Mouse (Mus musculus): Measurements from ENCODE around the gene Tmem115.

The Tmem115 gene

GRCm38 (mm10) chr9:107533791-107534407 lies at the start of gene Tmem115:
Gene Tmem115, plus strand, starts transcription at chr9:107533945.
- DNase-seq: peak; percentile 92 to 98

DNA sequence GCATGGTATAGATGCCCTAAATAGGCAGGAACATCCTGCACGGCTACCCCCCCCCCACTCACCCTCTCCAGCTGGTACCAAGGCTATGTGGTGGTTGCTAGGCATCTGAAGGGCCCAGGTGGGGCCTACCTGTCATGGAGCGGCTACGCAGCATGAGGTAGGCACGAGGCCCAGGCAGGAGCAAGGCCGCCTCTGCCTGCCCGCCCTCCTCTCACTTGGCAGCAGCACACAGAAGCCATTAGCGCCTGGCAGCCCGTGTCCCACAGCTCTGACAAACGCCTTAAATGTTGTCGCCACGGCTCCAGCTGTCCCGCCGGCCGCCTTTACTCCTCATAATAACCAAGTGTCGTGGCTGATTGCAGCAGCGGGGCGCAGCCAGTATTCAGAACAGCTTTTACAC lies 49.4 kb upstream of the Tmem115 start:
- no peak for DNase-seq

GRCm38 (mm10) chr9:107484766-107485165 lies 49.0 kb upstream of the Tmem115 start:
- no peak for DNase-seq

GRCm38 (mm10) chr9:107486086-107486485 lies 47.7 kb upstream of the Tmem115 start:
- no peak for DNase-seq

- peak; percentile 67 to 83 for DNase-seq
Measured at GRCm38 (mm10) chr9:107486507-107487225, 47.1 kb upstream of the Tmem115 start.

GRCm38 (mm10) chr9:107490146-107490545 lies 43.6 kb upstream of the Tmem115 start:
- DNase-seq: no peak

DNA sequence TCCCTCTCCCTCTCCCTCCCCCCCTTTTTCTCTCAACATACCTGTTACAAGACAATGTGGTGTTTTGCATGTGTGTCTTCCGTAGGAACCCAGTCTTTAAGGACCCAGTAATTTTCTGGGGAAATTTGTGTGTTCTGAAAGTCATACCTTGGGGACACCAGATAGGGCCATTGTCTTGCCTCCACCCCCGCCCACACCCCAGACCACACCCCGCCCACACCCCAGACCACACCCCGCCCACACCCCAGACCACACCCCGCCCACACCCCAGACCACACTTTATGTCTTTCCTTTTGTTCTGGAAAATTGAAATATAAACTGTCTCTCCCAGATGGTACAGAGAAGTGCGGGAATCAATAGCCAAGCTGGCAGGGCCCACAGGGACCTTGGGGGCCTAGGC lies 43.1 kb upstream of the Tmem115 start:
- DNase-seq: no peak

- DNase-seq: no peak
Measured at GRCm38 (mm10) chr9:107493511-107493910, 40.2 kb upstream of the Tmem115 start.

- no peak for DNase-seq
Measured at GRCm38 (mm10) chr9:107494238-107494637, 39.5 kb upstream of the Tmem115 start.

DNA sequence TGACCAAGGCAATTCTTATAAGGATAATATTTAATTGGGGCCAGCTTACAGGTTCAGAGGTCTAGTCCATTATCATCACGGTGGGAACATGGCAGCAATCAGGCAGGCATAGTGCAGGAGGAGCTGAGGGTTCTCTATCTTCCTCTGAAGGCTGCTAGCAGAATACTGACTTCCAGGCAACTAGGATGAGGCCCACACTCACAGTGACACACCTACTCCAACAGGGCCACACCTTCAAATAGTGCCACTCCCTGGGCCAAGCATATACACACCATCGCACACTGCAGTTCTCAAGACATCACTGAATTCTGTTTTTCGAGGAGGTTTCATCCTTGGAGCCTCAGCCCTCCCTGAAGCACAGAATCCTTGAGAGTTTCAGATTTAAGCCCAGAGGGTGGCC lies 37.4 kb upstream of the Tmem115 start:
- DNase-seq: no peak

DNA sequence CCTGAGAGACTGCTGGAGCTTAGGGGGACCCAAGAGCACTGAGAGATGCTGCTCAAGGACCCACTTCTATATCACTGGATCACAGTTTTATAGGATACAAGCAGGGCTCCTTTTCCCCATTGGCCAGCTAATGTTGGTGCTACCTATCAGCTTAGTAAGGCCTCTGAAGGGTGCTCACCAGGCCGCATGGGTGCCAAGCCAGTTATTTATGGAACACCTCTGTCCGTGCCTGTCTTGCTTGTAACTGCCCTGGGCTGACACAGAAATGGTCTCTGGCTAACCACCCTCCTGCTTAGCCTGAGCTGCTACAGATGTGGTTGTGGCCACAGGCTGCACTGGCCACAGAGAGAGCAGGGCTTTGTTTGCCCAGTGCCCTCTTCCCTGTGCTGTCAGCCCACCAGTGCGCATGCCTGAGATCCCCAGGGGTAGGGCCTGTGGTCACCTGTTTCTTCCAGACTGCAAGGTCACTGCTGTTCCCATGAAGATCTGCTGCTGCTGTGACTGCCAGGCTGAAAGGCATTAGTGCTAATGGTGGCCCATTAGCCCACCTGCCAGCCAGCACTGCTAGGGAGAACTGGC lies 32.9 kb upstream of the Tmem115 start:
- DNase-seq: no peak

DNA sequence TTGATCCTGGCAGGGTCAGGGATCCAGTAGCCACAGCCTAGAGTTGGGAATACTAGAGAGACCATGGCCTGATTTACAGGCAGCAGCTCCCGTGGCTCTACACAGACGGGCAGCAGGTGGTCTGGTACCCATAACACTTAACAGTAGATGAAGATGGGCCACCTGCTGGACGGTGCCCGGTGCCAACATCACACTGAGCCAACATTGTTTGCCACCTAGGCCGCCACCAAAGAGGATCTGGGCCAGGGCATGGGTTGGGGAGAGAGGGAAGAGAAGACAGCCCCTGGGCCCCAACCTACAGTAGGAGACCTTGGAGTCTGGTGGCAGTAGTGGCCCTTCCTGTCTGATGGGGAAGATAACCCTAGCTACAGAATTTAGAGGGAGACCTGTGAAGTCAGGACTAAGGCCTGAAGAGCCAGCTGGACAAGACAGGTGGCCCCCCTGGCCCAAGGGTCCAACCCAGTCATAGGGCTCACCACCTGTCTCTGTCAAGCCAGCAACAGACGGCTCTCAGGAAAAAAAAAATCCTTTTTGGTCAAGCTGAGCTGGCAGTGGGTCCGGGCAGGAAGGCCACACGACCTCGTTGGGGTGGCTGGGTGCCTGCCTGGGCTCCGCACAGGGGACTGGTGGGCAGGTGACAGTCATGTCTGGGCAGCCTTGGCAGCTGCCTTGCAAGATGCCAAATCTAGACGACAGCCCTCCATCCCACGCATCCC lies 31.5 kb upstream of the Tmem115 start:
- DNase-seq: no peak

- DNase-seq: no peak
Measured at GRCm38 (mm10) chr9:107504662-107505537, 28.8 kb upstream of the Tmem115 start.

- no peak for DNase-seq
Measured at GRCm38 (mm10) chr9:107508266-107508665, 25.5 kb upstream of the Tmem115 start.

- DNase-seq: no peak
Measured at GRCm38 (mm10) chr9:107510384-107511100, 23.2 kb upstream of the Tmem115 start.

GRCm38 (mm10) chr9:107511436-107511835 lies 22.3 kb upstream of the Tmem115 start:
- DNase-seq: no peak

- no peak for DNase-seq
Measured at GRCm38 (mm10) chr9:107512326-107512725, 21.4 kb upstream of the Tmem115 start.

DNA sequence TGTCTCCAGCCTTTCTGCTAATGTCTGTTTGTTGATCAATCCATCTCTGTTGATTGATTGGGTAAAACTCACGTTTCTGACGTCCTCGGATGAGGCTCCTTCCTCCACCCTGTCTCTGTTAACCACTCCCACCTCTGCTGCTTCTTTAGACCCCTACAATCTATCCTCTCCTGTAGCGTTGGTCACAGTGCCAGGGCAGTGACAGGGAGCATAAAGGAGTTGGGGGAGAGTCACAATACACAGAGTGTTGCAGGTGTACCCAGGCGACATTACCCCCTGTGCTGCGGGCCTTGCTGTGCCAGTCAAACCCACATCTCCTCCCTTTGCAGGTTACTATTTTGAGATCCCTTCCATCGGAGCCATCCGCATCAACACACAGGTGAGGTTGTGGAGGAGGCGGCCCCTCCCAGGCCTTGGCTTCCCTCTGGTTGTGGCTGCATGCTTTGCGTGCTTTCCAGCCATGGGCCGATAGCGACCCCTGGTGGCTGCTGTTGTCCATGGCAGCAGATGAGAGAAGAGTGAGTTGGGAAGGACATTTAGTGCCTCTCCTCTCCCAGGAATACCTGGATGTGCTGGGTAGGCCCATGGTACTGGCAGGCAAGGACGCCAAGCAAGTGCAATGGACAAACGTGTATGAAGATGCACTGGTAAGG lies 19.3 kb upstream of the Tmem115 start:
- peak; percentile 76 to 92 for DNase-seq

- no peak for DNase-seq
Measured at GRCm38 (mm10) chr9:107520331-107520730, 13.4 kb upstream of the Tmem115 start.

DNA sequence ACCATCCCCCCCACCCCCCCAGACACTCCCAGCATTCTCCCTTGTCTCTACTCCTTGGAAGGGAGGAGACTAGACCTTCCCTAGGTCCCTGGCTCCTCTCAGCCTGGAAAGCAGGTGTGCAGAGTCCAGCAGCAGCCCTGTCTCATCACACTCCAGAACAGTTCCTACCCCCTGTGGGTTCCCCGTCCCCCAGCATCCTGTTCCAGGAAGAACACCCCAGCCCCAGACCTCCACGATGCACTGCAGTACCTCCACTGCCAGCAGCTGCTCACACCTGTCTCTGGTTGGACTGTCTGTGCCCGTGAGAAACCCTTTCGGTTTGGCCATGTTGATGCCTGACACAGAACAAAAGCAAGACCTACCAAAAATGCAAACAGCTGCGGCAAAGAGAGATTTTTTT lies 12.6 kb upstream of the Tmem115 start:
- DNase-seq: no peak

DNA sequence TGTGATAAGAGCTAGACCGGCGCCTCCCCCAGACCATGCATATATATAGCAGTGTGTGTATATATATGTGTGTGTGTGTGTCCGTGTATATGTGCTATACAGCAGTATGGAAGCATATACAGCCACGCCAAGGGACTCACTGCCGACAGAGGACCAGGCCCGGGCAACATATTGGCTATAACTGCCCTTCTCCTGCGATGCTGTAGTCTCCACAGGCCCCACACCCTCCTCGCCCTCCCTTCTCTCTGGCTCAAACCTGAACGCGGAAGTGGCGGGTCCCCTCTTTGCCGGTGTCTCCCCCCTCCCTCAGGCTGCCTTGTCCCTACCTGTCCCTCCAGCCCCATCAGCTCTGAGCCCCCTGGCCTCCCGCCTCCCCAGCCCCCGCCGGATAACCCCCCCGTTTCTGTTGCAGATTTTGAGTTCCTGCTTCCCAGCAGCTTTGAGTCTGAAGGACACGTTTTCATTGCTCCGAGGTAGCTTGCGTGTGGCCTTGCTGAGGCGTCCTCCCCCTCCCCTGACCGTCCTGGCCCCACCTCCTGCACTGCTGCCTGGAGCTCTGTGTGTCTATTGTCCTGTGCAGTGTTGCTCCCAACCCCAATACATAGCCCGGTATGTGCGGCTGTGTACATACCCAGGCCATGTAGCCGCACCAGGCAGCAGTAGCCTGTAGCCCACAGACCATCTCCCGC lies 11.9 kb upstream of the Tmem115 start:
- DNase-seq: no peak

Measured in kidney, postnatal 36 days (tissue).